Mouse (Mus musculus) G1E (cell line): ENCODE data around the gene 4930469K13Rik. TPM values are rescaled to one million over a fixed set of nuclear protein-coding genes. Genes with fewer than 3 reads are reported as not detected.

Source experiments
- ATAC-seq: 2 replicates; pipeline ENCODE4 v1.8.0; 2016; ENCODE audit warnings: mild to moderate bottlenecking; ENCODE audit not compliant: insufficient number of reproducible peaks, poor library complexity, low FRiP score, severe bottlenecking; ENCODE audit errors: extremely low read depth
- DNase-seq: peaks from one replicate; pipeline ENCODE4 v3.0.0; 2012; ENCODE audit warnings: low spot score
- H3K27me3 ChIP-seq: 2 replicates; pipeline ENCODE4 v1.6.1; 2012; ENCODE audit warnings: mild to moderate bottlenecking, low read length, inconsistent platforms; ENCODE audit not compliant: insufficient read depth
- H3K36me3 ChIP-seq: replicated peaks from 2 replicates; pipeline ENCODE3; 2012; ENCODE audit warnings: mild to moderate bottlenecking, inconsistent platforms
- H3K4me1 ChIP-seq: 2 replicates; pipeline ENCODE4 v1.6.1; 2012; ENCODE audit warnings: low read depth, low read length, inconsistent platforms, mixed read lengths; ENCODE audit not compliant: insufficient read depth
- H3K4me3 ChIP-seq: 2 replicates; pipeline ENCODE4 v1.5.1; 2012; ENCODE audit warnings: low read depth, mild to moderate bottlenecking, inconsistent platforms, low read length, moderate library complexity, mixed read lengths
- H3K9me3 ChIP-seq: replicated peaks from 2 replicates; pipeline ENCODE4 v1.6.1; 2012; ENCODE audit warnings: inconsistent platforms
- CTCF ChIP-seq: IDR thresholded peaks from 2 replicates; pipeline ENCODE4 v1.5.1; 2012; ENCODE audit warnings: low read depth, low read length, inconsistent platforms, mixed read lengths
- GATA1 ChIP-seq: IDR thresholded peaks from 2 replicates; pipeline ENCODE4 v1.6.1; 2012; ENCODE audit warnings: borderline replicate concordance, low read length, inconsistent platforms, mixed read lengths
- GATA2 ChIP-seq: IDR thresholded peaks from 2 replicates; pipeline ENCODE4 v1.6.1; 2012; ENCODE audit warnings: low read depth, low read length, inconsistent platforms, borderline replicate concordance
- POLR2AphosphoS5 ChIP-seq: IDR thresholded peaks from 2 replicates; pipeline ENCODE4 v1.6.1; 2012; ENCODE audit warnings: low read depth, low read length, inconsistent platforms; ENCODE audit not compliant: insufficient replicate concordance
- TAL1 ChIP-seq: conservative IDR thresholded peaks from 2 replicates; pipeline ENCODE4 v1.6.1; 2012; ENCODE audit warnings: low read depth, low read length, inconsistent platforms, mixed read lengths
- polyA plus RNA-seq: library from polyadenylated mRNA; stranded (reverse); fragments of >175 nt; gene quantifications from 2 replicates; pipeline ENCODE4 v1.2.3, GENCODE M21; 2012
- total RNA-seq, 2 experiments: library from RNA; stranded (forward) in 1 of 2; stranded (reverse) in 1 of 2; fragments of 200-1000 nt in 1 of 2; fragments of >200 nt in 1 of 2; fragmentation: Nextera tagmentation in 1 of 2; gene quantifications; 2 replicates each; pipeline ENCODE4 v1.2.3; 2014 to 2017

Gene 4930469K13Rik
- total and polyA plus RNA-seq, 3 experiments: not detected

- Histone ChIP-seq H3K27me3 (no peaks in the 10 kb centered on the region), H3K36me3 (peaks cover 95% of the 10 kb centered on the region), H3K9me3 (peaks cover 9% of the 10 kb centered on the region), H3K4me3 (no peak overlapping the region), H3K4me1 (peaks cover 42% of the 10 kb centered on the region)
- ATAC-seq (no peak), DNase-seq (no peak)
- TF ChIP-seq GATA2 (no peak), CTCF (peak; percentile 5; the same call in 1 of the 2 replicates), GATA1 (no peak)
These were observed 24.6 kb downstream of the 4930469K13Rik start for GRCm38 (mm10) chr11:34073776-34074175.

DNA sequence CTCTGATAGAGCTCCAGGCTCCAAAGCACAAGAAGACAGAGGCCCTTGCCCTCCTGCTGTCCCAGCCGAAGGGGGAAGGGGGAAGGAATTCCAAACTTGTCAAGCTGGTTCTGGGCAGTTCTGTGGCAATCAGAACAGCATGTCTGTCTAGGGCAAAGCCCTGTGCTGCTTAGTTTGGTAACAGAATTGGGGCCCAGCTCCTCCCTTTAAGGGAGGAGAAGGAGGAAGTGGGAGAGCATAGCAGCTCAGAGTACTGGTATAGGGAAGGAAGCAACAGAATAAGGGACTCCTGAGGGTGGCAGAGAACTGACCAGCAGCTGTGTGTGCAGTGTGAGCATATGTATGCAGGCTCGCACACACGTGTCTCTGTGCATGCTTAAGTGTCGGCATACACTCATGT, 26.0 kb downstream of the 4930469K13Rik start:
- no peak for TF ChIP-seq CTCF
- TF ChIP-seq GATA1: no peak
- no peak for TF ChIP-seq POLR2AphosphoS5
- TF ChIP-seq GATA2: no peak
- TF ChIP-seq TAL1: no peak
- ATAC-seq (peak; percentile 66), DNase-seq (peak; percentile 25)
- Histone ChIP-seq H3K4me3 (no peak overlapping the region), H3K36me3 (peaks cover 91% of the 10 kb centered on the region), H3K9me3 (peaks cover 9% of the 10 kb centered on the region), H3K4me1 (peaks cover 56% of the 10 kb centered on the region), H3K27me3 (no peaks in the 10 kb centered on the region)

DNA sequence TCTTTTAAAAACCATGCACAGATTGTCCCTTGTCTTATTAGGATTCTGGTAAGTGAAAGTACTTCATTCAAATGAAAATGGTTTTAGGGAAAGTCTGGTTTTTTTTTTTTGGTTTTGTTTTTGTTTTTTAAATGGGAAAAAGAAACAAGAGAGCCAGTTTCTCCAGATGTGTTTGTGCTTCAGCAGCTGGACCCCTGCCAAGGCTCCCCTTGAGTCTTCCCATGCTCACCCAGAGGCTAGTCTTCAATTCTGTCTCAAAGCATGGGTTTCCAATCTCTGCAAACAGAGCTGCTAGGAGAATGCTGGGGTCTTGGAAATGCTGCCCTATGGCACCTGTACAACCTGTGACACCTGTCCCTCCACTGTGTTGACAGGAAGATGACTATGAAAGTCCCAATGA, 27.8 kb downstream of the 4930469K13Rik start:
- DNase-seq (no peak), ATAC-seq (no peak)
- Histone ChIP-seq H3K27me3 (no peaks in the 10 kb centered on the region), H3K4me1 (peaks cover 69% of the 10 kb centered on the region), H3K9me3 (peaks cover 7% of the 10 kb centered on the region), H3K4me3 (no peak overlapping the region), H3K36me3 (peaks cover 86% of the 10 kb centered on the region)
- TF ChIP-seq GATA2: no peak
- no peak for TF ChIP-seq TAL1
- TF ChIP-seq GATA1: no peak
- TF ChIP-seq CTCF: no peak
- TF ChIP-seq POLR2AphosphoS5: no peak

DNA sequence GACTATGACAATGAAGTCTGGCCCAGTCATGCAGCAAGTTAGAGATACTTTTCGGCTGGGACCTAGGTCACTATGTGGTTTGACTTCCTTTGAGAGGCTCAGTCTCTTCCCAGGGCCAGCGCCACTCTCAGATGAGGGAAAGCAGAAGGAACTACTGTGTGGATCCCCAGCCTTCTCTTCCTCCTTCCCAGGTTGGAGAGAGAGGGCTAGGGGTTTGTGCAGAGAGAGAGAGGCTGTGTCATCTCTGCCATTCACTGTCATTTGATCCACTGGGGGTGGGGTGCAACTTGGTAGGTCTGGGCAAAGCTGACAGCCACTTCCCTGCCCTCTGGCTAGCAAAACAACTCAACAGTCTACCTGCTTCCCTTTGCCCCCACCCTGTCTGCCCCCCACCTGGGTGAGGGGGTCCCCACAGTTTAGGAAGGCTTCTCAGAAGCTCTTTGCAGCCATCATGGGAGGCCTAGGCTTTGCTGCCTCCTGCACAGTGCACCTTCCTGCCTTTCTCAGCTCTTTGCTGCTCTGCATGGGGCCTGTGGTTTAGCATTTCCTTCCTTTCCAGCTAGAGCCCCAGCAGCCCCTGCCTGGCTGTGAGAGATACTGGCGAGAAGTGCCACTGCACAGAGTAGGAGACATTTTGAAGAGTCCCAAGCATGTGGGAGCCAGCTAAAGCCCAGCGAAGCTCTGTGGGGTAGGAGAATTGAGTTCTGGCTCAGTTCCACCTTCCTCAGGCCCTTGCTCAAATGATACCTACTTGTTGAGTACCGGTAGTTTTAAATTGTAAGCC, 34.5 kb downstream of the 4930469K13Rik start:
- Histone ChIP-seq H3K4me1 (peaks cover 88% of the 10 kb centered on the region), H3K9me3 (peaks cover 4% of the 10 kb centered on the region; the same call in 1 of the 2 replicates), H3K36me3 (peaks cover 53% of the 10 kb centered on the region), H3K27me3 (no peaks in the 10 kb centered on the region), H3K4me3 (no peak overlapping the region; the same call in 1 of the 2 replicates)
- DNase-seq: peak; percentile 26
- TF ChIP-seq CTCF (no peak), POLR2AphosphoS5 (no peak), TAL1 (no peak; the same call in 1 of the 2 replicates), GATA1 (no peak), GATA2 (no peak)
- ATAC-seq: peak; percentile 50

DNA sequence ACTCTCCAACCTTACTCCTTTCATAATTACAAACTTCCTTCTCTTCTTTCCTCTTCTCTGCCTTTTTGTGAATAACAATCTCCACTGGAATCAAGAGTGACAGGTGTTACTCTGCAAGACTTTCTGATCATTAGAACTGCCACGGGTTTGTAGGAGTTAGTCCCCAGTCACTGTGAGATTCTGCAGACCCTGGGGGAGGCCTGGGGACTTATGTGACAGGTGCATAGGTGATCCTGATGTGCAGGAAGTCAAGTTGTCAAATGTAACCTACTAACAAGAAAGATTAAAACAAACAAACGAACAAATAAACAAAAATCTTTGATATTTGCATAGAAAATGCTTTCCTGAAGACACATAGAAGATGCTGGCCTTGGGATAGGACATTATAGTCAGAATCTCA, 35.1 kb downstream of the 4930469K13Rik start:
- H3K27me3 ChIP-seq: no peaks in the 10 kb centered on the region
- H3K4me3 ChIP-seq: no peak overlapping the region
- H3K9me3 ChIP-seq: no peaks in the 10 kb centered on the region
- TF ChIP-seq GATA2: no peak
- no peak for TF ChIP-seq POLR2AphosphoS5
- no peak for TF ChIP-seq GATA1
- TF ChIP-seq TAL1: no peak
- TF ChIP-seq CTCF: no peak
- peaks cover 47% of the 10 kb centered on the region for H3K36me3 ChIP-seq
- ATAC-seq: no peak
- DNase-seq: no peak
- H3K4me1 ChIP-seq: peaks cover 85% of the 10 kb centered on the region

DNA sequence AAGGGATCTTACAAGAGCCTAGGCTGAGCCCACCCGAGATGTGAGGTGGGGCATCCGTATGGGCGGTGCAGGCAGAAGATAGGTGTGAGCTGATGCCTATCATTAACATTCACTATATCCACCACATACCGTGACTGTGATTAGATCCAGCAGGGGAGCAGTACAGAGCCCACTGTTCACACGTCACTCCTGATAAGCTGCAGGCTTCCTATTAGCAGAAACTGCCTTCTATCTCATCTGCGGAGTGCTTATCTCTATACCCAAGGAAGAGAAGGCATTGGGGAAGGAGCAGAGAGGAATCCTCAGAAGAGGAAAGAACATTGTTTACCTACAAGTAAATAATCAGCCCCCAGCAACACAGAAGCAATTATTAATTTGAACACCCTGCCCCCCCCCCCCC, 36.6 kb downstream of the 4930469K13Rik start:
- DNase-seq (peak; percentile 36), ATAC-seq (peak; percentile 71)
- Histone ChIP-seq H3K27me3 (no peaks in the 10 kb centered on the region), H3K4me3 (no peak overlapping the region), H3K36me3 (peaks cover 50% of the 10 kb centered on the region), H3K4me1 (peaks cover 73% of the 10 kb centered on the region), H3K9me3 (peaks cover 9% of the 10 kb centered on the region)
- TF ChIP-seq GATA2 (no peak), TAL1 (peak; percentile 68)
